Comparison of ENCODE assay signal across 9 mouse cellular contexts in genomic region chr5:30589069-30589468, GRCm38 (mm10). TPM values are rescaled to one million over a fixed set of nuclear protein-coding genes. Genes with fewer than 3 reads are reported as not detected.
DNase-seq lines count a peak whose midpoint lies in the region; ATAC-seq and TF ChIP-seq lines count a peak whose summit lies in the region.
"Had no signal": no experiment of that assay in that cellular context is flagged by ENCODE, and none has a peak within 500 bp of the region (broad histone marks: within the 10 kb centered on the region; RNA-seq: fewer than 3 reads in every experiment).

No protein-coding gene starts in this region.

- H3K27me3 ChIP-seq in heart, embryonic 13.5 days (replicated peaks): peaks cover 26% of the 10 kb centered on the region
- H3K27me3 ChIP-seq in heart, postnatal 0 days (ENCODE audit: control insufficient read depth, insufficient read depth, low read length): peaks cover 21% of the 10 kb centered on the region; the same call in 1 of the 2 replicates
- H3K27me3 ChIP-seq in liver, postnatal 0 days (ENCODE audit: insufficient read depth, low read length): peaks cover 51% of the 10 kb centered on the region

- peak overlapping the region; percentile 85 for H3K27ac ChIP-seq in heart, embryonic 13.5 days (replicated peaks)
- peak overlapping the region; percentile 89 for H3K27ac ChIP-seq in heart, postnatal 0 days (ENCODE audit: low read depth)
- H3K27ac ChIP-seq in liver, postnatal 0 days (ENCODE audit: low read depth): no peak overlapping the region
- H3K27ac ChIP-seq: liver, embryonic 14.5 days had no signal

- peak overlapping the region; percentile 94 for H3K4me2 ChIP-seq in heart, embryonic 13.5 days
- H3K4me2 ChIP-seq in heart, postnatal 0 days (ENCODE audit: low read depth, low read length): peak overlapping the region; percentile 86
- H3K4me2 ChIP-seq in liver, postnatal 0 days (ENCODE audit: low read depth, low read length): no peak overlapping the region

- no peak for TF ChIP-seq EP300 in heart, postnatal 0 days (IDR thresholded peaks at IDR 0.05; ENCODE audit: low read depth)
- no peak for TF ChIP-seq EP300 in liver, postnatal 0 days (IDR thresholded peaks at IDR 0.05; ENCODE audit: low read depth)

- no peak for ATAC-seq in heart, embryonic 13.5 days (ENCODE audit: extremely low read depth, insufficient number of reproducible peaks, low FRiP score, low TSS enrichment)
- ATAC-seq in heart, postnatal 0 days (ENCODE audit: insufficient read depth, low read depth): no peak
- ATAC-seq in liver, postnatal 0 days: no peak
- ATAC-seq in megakaryocyte-erythroid progenitor cell, adult 5-6 weeks (replicated peaks; ENCODE audit: low FRiP score, low TSS enrichment, poor library complexity, severe bottlenecking): no peak

- 37% methylated on average over 4 of the region's 4 CpGs for WGBS in heart, embryonic 13.5 days
- 43% methylated on average over 4 of the region's 4 CpGs for WGBS in heart, postnatal 0 days
- 62% methylated on average over 4 of the region's 4 CpGs for WGBS in liver, postnatal 0 days (ENCODE audit: insufficient replicate concordance)

- H3K9ac ChIP-seq in heart, embryonic 13.5 days: peak overlapping the region; percentile 86
- H3K9ac ChIP-seq in heart, postnatal 0 days (replicated peaks; ENCODE audit: low read depth, low read length): peak overlapping the region; percentile 50
- no peak overlapping the region for H3K9ac ChIP-seq in liver, postnatal 0 days (replicated peaks)
- H3K9ac ChIP-seq: liver, embryonic 14.5 days had no signal

- no peak for DNase-seq in heart, adult 9 months (ENCODE audit: low spot score in 2 of 2)
- DNase-seq in adipocyte (ENCODE audit: low spot score): peak; percentile 32
- DNase-seq in heart, postnatal 0 days (ENCODE audit: low spot score): no peak
- DNase-seq in liver, postnatal 0 days: no peak
- no peak for DNase-seq in adrenal gland, postnatal 4 days (ENCODE audit: low spot score in 2 of 2)
- DNase-seq in gastrocnemius, postnatal 10 days: no peak

- TF ChIP-seq CTCF in heart, postnatal 0 days (IDR thresholded peaks at IDR 0.05; ENCODE audit: low read depth): no peak
- TF ChIP-seq CTCF in liver, postnatal 0 days (IDR thresholded peaks at IDR 0.05; ENCODE audit: low read depth): no peak

- no peaks in the 10 kb centered on the region for H3K9me3 ChIP-seq in heart, embryonic 13.5 days
- no peaks in the 10 kb centered on the region for H3K9me3 ChIP-seq in heart, postnatal 0 days (replicated peaks; ENCODE audit: control insufficient read depth, low read length)
- H3K9me3 ChIP-seq in liver, postnatal 0 days (ENCODE audit: low read length): no peaks in the 10 kb centered on the region

- no peaks in the 10 kb centered on the region for H3K36me3 ChIP-seq in heart, embryonic 13.5 days
- no peaks in the 10 kb centered on the region for H3K36me3 ChIP-seq in heart, postnatal 0 days (replicated peaks; ENCODE audit: control insufficient read depth, insufficient read depth, low read length)
- no peaks in the 10 kb centered on the region for H3K36me3 ChIP-seq in liver, postnatal 0 days (replicated peaks; ENCODE audit: insufficient read depth, low read length)

- peaks cover 77% of the 10 kb centered on the region for H3K4me1 ChIP-seq in heart, embryonic 13.5 days
- H3K4me1 ChIP-seq in heart, postnatal 0 days (ENCODE audit: control insufficient read depth, insufficient read depth): peaks cover 52% of the 10 kb centered on the region
- H3K4me1 ChIP-seq in liver, postnatal 0 days (ENCODE audit: insufficient read depth): peaks cover 13% of the 10 kb centered on the region

- H3K4me3 ChIP-seq in heart, embryonic 13.5 days: peak overlapping the region; percentile 71
- peak overlapping the region; percentile 61 for H3K4me3 ChIP-seq in heart, postnatal 0 days (ENCODE audit: low read depth, low read length)
- H3K4me3 ChIP-seq in liver, postnatal 0 days (ENCODE audit: low read depth, low read length): peak overlapping the region; percentile 33; the same call in 1 of the 2 replicates

RNA-seq across cellular contexts. Expression of gene Kcnk3, which starts 1.1 kb away (rescaled TPM):
- 28.9 and 29.1 TPM in 2 replicates for polyA plus RNA-seq in heart, embryonic 13.5 days (2015; fragmentation: Nextera tagmentation; extraction: Ambion mirVana)
- 55.5 and 70.0 TPM in 2 replicates for total RNA-seq in heart, postnatal 0 days (2014; rRNA removed; ENCODE audit: low replicate concordance)
- 36.4 and 45.3 TPM in 2 replicates for polyA plus RNA-seq in heart, postnatal 0 days (2015; fragmentation: Nextera tagmentation; extraction: Ambion mirVana)
- polyA plus RNA-seq in liver, postnatal 0 days (2015; fragmentation: Nextera tagmentation; extraction: Ambion mirVana): 0.26 and 0.46 TPM in 2 replicates
- total RNA-seq in adrenal gland, postnatal 4 days (2021): 100 to 1,000 TPM; 684 to 719 TPM
- 1 to 10 TPM; 1.2 to 1.8 TPM for total RNA-seq in gastrocnemius, postnatal 10 days (2021)
- not detected in 2 replicates for total RNA-seq in megakaryocyte-erythroid progenitor cell, adult 5-6 weeks (2014; fragmentation: Nextera tagmentation)
- total RNA-seq in megakaryocyte-erythroid progenitor cell, adult 5-6 weeks (2017): 0.04 TPM in 1 of 2 replicates, not detected in the other

RNA-seq across cellular contexts. Expression of gene Cib4, which starts 43.4 kb away (rescaled TPM):
- not detected in 2 replicates for polyA plus RNA-seq in heart, embryonic 13.5 days (2015; fragmentation: Nextera tagmentation; extraction: Ambion mirVana)
- total RNA-seq in heart, postnatal 0 days (2014; rRNA removed; ENCODE audit: low replicate concordance): not detected in 2 replicates
- not detected in 2 replicates for polyA plus RNA-seq in heart, postnatal 0 days (2015; fragmentation: Nextera tagmentation; extraction: Ambion mirVana)
- not detected in 2 replicates for polyA plus RNA-seq in liver, postnatal 0 days (2015; fragmentation: Nextera tagmentation; extraction: Ambion mirVana)
- total RNA-seq in adrenal gland, postnatal 4 days (2021): under 1 TPM; 0.53 to 0.99 TPM
- total RNA-seq in gastrocnemius, postnatal 10 days (2021): not detected
- total RNA-seq in megakaryocyte-erythroid progenitor cell, adult 5-6 weeks (2014; fragmentation: Nextera tagmentation): not detected in 2 replicates
- total RNA-seq in megakaryocyte-erythroid progenitor cell, adult 5-6 weeks (2017): not detected in 2 replicates
- polyA plus RNA-seq: liver, embryonic 14.5 days had no signal

RNA-seq across cellular contexts. Expression of gene Slc35f6, which starts 58.7 kb away (rescaled TPM):
- polyA plus RNA-seq in heart, embryonic 13.5 days (2015; fragmentation: Nextera tagmentation; extraction: Ambion mirVana): 21.9 and 22.6 TPM in 2 replicates
- total RNA-seq in heart, postnatal 0 days (2014; rRNA removed; ENCODE audit: low replicate concordance): 61.3 and 86.8 TPM in 2 replicates
- 30.5 and 31.7 TPM in 2 replicates for polyA plus RNA-seq in heart, postnatal 0 days (2015; fragmentation: Nextera tagmentation; extraction: Ambion mirVana)
- 13.8 and 14.2 TPM in 2 replicates for polyA plus RNA-seq in liver, postnatal 0 days (2015; fragmentation: Nextera tagmentation; extraction: Ambion mirVana)
- 10 to 100 TPM; 33.5 to 33.7 TPM for total RNA-seq in adrenal gland, postnatal 4 days (2021)
- total RNA-seq in gastrocnemius, postnatal 10 days (2021): 10 to 100 TPM; 13.3 to 15.4 TPM
- 18.5 and 23.4 TPM in 2 replicates for total RNA-seq in megakaryocyte-erythroid progenitor cell, adult 5-6 weeks (2014; fragmentation: Nextera tagmentation)
- total RNA-seq in megakaryocyte-erythroid progenitor cell, adult 5-6 weeks (2017): 6.8 and 8.9 TPM in 2 replicates

Comparison
In these comparisons a context has a peak if more than half of its experiments do, and no peak if none do; other contexts are left out.
1. RNA of gene Kcnk3, which starts 1.1 kb away (total RNA-seq): 684 to 719 TPM in adrenal gland, postnatal 4 days and 55.5 to 70.0 TPM in heart, postnatal 0 days; 1.2 to 1.8 TPM in gastrocnemius, postnatal 10 days and 0.04 TPM in megakaryocyte-erythroid progenitor cell, adult 5-6 weeks; every median in the first group is over 10 times any median in the second.
2. Peak in every context shown above with its lines, with median percentiles within 50 percentile points of each other: H3K4me3 ChIP-seq.